Mouse (Mus musculus): Measurements from ENCODE around the gene Kif5c. TPM values are rescaled to one million over a fixed set of nuclear protein-coding genes. Genes with fewer than 3 reads are reported as not detected.

Gene Kif5c
- total RNA-seq, 1 experiment from 2014 or later, result 0.05 TPM

DNA sequence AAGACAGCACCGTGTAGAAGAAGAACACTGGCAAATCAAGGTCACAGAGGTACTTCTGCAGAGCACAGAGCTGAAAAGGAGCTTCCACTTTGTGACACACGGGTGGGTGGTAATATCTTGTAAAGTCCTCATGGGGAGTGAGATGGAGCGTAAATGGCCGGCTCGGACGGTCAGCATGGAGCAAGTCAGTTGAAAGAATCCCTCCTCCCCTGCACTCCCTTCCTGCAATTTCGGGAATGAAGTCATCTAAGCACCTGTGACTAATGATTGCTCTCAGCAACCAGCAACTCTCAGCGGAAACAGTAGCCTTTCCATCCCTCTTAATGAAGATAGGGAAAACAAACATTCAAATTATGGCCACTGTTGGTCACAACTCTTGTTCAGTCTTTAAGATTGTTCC lies 40.9 kb downstream of the Kif5c start:
- no peak for ATAC-seq (replicated peaks; ENCODE audit: low read depth, poor library complexity, severe bottlenecking)

DNA sequence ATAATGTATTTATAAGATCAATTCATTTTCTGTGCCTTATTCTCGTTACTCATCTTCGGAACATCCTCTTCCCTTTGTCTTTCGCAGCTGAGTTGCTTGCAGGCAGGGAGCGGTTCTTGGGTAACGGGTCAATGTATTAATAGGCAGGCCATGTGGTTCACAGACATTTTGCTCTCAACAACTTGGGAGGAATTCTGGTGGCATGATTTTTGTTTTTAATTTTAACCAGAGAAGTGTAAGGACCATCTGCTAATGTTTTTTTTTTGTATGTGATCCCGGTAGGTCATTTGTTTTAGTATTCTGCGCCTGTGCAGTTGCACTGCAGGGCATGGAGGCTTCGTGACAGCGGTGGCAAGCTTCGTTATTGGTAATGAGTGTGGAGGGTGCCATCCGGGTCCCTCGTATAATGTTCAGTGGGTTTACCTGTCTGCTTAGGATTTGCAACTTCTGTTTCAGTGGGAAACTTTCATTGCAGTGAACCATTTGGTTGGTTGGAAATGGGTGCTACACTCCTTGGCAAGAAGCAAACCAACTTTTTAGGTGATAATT lies 41.4 kb downstream of the Kif5c start:
- ATAC-seq (replicated peaks; ENCODE audit: low read depth, poor library complexity, severe bottlenecking), result no peak

DNA sequence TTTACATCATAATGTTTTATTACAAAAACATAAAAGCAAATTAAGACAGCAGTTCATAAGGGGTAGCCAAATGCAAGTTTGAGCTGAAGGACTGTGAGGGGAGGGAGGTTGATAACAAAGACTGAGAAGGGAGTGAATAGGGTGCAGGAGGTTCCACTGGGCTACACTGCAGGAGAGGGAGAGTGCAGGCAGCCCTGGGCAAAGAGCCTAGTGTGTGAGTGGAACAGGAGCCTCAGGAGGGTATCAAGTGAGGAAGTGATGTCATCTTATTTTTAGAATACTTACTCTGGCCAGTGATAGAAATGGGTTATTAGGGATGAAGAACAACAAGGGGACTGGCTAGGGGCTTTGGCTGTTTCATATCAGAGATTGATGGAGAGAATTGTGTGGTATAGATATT lies 42.2 kb downstream of the Kif5c start:
- ATAC-seq (replicated peaks; ENCODE audit: low read depth, poor library complexity, severe bottlenecking), result no peak

DNA sequence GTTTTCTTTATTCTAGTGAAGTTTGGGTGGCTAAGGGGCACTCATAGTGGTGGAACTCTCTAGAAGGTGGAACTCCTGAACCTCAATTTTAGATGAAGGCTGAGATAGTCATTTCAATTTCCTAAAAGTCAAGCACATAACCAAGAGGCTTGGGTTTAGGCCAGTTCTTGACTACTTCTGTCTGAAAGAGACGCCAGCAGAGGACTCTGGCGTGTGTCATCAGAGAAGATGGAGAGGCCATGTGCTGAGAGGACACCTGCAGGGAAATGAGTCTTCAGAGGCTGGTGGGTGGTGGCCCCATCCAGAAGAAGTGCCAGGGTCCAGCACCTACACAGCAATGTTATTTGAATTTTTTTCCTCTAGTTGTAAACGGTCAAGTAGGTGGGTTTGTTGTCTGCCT lies 42.8 kb downstream of the Kif5c start:
- no peak for ATAC-seq (replicated peaks; ENCODE audit: low read depth, poor library complexity, severe bottlenecking)

DNA sequence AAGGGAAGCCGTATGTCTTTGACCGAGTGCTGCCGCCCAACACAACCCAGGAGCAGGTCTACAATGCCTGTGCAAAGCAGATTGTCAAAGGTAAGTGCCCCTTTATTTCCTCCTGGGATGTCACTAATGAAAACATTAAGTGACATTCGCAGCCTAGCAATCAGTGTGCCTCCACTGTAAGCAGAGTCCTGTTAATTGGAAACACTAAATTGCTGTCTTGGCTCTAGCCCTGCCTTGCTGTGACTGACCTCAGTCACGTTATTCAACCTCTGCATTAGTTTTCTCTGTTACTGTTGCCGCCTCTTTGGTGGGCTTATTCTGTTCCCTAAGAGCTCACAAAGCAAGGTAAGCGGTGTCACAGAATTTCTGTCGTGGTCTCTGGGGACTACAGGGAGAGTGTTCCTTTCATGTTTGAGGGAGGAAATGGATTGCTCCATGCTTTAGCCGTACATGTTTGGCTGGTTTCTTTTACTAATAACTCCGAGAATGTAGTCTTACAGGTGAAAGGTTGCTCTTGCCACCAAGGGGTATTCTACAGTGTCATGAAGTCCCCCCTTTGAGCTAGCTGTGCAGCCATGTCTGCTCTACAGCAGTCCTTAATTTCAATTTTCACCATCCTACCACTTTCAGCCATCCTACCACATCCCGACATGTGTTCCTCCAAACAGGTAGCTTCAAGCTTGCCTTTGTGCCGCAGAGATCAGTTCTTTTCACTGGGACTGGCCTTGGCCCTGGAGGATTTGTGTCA lies 52.8 kb downstream of the Kif5c start:
- ATAC-seq (replicated peaks; ENCODE audit: low read depth, poor library complexity, severe bottlenecking), result no peak

DNA sequence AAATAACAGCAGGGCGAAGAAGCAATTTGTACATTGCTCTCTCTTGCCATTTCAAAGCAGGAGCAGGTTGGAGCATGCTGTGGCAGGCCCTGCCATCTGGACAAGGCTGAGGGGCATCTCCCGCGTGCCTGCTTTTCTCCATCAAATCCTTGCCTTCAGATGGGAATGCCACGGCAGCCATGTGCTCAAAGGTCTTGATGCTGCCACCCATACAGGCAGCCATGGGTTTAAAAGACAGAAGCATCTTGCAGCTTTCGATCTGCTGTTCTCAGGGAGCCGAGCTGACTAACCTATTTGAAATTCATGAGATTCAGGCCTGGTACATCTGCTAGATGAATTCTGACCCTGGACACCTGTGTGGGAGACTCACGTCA lies 53.4 kb downstream of the Kif5c start:
- no peak for ATAC-seq (replicated peaks; ENCODE audit: low read depth, poor library complexity, severe bottlenecking)

DNA sequence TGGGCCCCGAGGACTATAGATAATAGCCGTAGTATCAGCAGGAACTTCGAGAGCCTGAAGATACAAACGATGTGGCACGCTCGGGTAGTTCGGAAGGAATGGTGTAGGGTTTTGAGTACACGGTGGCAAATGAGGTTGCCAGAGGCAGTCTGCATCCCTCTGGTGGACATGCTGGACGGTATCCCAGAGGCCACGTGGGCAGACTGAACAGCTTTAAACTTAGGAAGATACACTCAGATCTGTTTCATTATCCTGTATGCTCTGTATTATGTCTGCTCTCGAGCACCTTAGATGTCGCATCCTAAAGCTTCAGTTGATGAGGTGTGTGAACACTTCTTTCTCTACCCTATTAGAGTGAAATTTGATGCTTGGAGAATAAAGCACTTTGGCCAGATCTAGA lies 56.9 kb downstream of the Kif5c start:
- no peak for ATAC-seq (replicated peaks; ENCODE audit: low read depth, poor library complexity, severe bottlenecking)

DNA sequence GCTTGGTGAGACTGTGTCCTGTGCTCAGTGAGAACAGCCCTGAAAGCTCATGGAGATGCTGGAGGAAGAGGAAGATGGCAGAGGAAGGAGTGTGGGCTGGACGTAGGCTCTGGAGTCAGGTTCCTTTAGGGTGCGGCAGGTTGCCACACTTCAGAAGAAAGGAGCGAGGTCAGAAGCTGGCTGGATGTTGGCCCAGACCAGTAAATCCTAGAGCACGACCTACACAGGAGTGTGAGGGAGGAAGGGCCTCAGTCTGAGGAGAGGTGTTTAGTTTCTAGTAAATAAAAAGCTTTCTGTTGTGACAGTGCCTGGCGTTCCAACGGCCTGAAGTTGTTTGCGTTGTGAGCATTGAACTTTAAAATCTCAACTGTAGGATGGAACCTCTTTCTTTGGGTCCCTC lies 59.3 kb downstream of the Kif5c start:
- no peak for ATAC-seq (replicated peaks; ENCODE audit: low read depth, poor library complexity, severe bottlenecking)

DNA sequence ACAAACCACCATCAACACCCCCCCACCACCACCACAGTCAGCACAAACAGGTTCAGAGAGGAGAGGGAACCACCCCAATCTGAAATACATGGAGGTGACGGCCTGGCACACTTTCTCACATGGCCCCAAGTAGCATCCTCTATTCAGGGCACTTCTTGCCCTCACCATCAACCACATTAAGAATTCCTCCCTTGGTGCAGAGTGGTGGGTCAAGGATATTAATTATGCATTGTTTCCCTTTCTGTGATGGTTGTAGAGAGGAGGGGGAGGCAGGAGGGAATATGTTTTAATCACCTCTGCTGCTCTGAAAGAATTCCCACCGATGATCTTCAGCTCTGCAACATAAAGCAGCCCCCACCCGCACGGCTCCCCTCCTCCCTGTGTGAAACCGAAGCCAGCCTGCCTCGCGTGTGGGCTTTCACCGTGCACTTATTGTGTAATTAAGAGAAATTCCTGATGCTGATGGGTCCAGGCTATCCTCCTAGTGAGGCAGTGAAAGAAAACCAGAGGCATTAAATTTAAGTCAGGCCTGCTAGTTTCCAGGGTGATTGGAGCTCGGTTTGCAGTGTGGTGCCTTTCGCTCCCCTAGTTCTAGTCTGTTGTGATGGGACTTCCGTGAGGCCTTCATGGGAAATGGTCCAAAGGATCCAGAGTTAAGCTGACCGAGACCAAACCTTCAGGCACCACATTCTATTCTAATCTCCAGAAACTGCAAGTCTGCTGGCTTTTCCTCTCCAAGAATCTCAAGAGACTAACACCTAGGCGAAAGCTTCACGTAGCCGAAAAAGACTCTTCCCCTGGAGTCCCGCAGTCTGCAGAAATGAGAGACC lies 60.3 kb downstream of the Kif5c start:
- ATAC-seq (replicated peaks; ENCODE audit: low read depth, poor library complexity, severe bottlenecking), result no peak

DNA sequence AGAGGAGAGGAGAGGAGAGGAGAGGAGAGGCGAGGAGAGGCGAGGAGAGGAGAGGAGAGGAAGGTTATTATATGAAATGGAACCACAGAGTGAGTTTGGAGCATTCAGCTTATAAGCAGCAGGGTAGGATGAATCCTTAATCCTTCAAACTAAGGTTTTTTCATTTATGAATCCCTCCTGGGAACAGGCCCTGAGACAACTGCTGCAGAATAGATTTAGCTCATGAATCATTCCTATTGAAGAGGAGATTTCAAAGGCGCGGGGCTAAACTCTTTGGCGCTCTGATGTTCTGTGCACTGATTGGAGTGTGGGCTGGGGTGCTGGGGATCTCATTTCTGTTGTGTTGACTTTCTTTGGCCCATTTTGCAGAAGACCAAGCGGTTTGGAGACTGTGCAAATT lies 63.7 kb downstream of the Kif5c start:
- ATAC-seq (replicated peaks; ENCODE audit: low read depth, poor library complexity, severe bottlenecking), result no peak

DNA sequence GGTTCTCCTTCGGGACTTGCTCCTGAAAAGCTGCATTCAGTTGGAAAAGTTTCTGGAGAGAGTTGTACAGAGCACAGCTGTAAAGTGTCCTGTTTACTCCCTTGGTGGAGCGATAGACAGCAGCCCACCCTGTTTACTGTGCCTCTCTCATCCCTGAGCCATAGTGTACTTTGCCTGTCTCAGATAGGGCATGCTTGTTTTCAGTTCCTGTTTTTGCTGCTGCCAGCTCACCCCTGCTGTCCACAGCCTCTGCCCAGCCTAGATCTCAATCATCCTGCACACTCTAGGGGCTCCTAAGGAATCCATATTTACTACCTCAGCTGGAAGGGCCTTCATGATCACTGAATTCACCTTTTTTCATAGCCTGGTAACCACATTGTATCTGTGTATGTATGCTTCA lies 65.7 kb downstream of the Kif5c start:
- ATAC-seq (replicated peaks; ENCODE audit: low read depth, poor library complexity, severe bottlenecking), result peak; percentile 83

DNA sequence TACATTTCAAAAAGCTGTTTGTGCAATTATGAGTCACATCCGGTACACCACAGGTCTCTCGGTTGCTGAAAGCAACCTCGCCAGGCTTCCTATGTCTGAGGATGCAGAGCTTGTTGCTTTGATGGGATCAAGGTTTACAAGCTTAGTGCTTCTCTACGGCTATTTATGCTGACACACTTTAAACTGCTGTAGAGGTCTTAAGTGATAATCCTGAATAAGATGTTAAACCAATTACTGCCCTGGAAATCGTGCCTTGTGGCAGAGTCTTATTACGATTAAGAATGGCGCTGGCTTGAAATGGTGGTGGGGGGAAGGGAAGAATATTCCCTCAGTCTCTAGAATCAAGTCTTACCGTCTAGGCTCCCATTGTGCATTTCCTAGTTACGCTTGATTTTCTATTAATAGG lies 71.3 kb downstream of the Kif5c start:
- no peak for ATAC-seq (replicated peaks; ENCODE audit: low read depth, poor library complexity, severe bottlenecking)

DNA sequence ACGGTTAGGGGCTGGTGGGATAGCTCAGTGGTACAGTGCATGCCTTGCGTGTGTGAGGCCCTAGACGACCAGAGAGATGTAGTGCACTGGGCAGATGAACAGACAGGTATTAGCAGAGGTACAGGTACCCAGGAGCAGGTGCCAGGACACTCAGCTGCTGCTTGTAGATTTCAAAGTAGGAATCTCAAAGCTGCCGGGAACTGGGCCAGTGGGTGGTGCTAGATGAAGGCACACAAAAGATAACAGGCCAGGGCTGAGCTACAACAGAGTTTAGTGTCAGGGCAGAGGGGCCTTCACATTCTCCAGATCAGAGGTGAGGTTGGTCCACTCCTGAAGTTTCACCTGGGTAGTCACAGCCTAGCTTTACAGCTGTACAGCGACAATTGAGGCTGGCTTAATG lies 72.3 kb downstream of the Kif5c start:
- no peak for ATAC-seq (replicated peaks; ENCODE audit: low read depth, poor library complexity, severe bottlenecking)

DNA sequence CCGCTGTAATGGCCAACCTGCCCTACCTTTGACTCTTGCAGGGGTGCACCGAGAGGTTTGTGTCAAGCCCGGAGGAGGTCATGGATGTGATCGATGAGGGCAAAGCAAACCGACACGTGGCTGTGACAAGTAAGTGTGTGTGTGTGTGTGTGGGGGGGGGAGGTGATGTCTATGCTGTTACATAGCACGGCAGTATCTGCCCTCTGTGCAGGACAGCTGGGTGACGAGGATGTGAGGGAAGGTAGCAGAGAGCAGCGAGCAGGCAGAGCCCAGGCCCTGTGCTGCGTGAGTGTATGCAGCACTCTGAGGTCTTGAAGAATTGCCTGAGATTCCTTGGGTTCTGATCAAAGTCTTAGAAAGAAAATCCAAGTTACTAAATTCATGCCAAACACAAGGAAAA lies 75.6 kb downstream of the Kif5c start:
- no peak for ATAC-seq (replicated peaks; ENCODE audit: low read depth, poor library complexity, severe bottlenecking)

DNA sequence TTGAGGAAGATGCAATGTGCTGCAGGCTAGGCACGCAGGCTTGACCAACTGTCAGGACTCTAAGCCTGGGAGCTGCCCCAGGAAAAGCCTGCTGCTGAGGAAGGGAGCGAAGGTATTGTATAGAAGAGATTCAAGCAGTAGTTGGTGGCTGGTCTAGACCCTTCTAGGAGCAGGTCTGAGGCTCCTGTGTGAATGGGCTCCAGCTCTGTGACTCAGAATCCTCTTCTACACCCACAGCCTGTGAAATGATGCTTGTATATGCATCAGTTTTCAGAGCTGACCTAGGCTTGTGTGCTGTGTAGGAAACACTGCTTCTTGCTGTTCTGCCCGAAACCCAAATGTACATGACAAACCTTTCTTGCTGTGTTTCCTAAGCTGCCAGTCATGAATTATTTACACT lies 76.4 kb downstream of the Kif5c start:
- no peak for ATAC-seq (replicated peaks; ENCODE audit: low read depth, poor library complexity, severe bottlenecking)

DNA sequence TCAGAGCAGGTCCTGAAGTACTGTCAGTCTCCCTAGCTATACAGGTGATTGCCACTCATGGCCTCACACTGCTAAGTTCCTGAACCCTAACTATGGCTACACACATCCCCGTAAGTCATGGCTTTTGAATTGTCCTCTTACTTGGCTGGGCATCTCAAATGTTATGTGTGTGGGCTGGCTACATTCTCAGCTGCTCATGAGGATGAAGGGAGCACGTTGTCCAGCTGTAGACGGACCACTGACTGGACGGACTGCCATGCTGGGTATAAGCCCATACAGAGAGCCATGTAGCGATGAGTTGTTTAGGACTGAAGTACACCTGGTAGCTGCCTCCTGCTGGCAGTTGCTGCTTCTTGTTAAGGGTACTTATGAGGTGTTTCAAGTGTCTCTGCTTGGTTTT lies 79.8 kb downstream of the Kif5c start:
- no peak for ATAC-seq (replicated peaks; ENCODE audit: low read depth, poor library complexity, severe bottlenecking)

DNA sequence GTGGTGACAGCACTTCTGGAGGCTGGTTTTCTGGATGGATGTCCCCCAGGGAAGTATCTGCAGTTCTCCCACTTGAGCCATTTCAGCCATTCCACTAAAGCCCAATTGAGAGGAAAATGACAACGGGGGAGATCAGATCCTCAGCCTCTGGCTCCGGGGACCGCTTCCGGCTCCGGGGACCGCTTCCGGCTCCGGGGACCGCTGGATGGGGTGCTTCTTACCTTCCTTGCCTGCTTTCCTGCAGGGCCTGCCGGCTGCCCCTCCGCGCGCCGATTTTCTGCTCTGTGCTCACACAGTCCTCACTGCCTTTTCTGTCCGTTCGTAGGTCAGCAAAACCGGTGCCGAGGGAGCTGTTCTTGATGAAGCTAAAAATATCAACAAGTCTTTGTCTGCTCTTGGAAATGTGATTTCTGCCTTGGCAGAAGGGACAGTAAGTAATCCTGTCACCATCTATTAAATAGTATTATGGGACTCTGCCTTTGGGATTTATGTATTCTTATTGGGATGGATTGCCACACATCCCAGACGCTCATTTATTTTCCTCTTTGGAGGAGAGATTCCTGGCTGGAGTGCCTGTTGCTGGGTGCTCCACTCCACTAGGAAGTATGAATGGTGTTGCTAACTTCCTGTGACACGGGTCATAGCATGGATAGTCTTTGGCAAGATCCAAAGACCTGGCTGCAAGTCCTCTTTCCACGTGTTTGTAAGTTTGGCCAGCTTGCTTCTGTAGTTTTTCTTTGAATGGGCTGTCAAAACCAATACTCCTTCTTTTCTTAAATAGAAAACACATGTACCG lies 81.3 kb downstream of the Kif5c start:
- ATAC-seq (replicated peaks; ENCODE audit: low read depth, poor library complexity, severe bottlenecking), result no peak

DNA sequence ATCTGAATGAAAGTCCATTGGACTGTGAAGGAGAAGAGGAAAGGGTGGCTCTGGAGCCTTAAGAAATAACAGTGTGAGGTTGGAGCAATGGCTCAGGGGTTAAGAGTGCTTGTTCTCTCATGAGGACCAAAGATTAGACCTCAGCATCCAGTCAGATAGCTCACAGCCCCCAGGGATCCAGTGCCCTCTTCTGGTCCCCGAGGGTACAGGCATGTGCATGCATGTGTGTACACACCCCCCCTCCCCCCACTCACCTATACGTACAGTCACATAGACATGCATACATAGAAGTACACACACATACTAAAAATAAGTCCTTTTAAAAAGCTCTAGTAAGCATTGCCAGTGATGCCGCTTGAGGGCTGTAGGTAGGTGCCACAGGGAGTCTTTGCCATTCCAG lies 91.1 kb downstream of the Kif5c start:
- ATAC-seq (replicated peaks; ENCODE audit: low read depth, poor library complexity, severe bottlenecking), result peak; percentile 52; the same call in 1 of the 2 replicates

DNA sequence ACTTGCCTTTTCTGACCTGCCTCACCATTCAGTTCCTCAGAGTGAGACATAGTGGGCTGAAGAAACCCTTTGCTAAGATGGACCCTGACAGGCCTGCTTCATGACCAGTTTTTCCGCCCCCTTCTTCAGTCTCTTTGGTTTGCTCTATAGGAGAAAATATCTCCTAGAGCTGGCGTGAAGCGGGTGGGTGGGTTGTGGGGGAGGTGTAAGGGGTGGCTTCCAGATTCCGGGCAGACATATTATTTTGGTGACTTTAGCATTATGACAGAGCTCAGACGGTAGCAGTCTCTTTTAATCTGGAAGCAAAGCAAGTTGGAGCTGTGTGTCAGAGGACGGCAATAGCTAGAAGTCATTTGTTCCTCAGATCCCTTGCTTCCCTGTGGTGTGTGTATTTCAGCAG lies 92.6 kb downstream of the Kif5c start:
- no peak for ATAC-seq (replicated peaks; ENCODE audit: low read depth, poor library complexity, severe bottlenecking)

DNA sequence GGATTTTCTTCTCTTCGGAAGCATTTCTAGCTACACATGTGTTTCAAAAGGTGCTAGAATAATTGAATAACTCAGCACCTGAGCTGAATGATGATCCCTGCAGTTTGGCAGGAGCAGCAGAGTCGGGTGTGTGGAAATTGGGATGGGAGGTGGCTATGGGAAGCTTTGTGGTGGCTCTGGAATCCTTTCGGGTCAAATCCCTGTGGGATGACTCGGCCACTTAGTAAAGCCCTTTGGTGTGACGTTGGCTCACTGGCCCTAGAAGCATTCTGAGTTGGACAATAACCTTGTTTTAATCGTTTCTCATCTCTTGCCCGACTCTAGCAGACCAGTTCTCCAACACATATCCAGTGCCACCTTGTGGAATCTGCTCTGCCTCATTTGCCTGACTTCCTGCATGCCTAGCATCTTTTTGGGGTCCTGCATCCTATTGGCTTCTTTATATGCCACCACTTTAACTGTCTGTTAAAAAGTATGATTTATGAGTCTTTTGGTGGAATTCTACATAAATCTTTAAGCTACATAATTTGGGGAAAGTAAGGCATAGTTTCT lies 93.3 kb downstream of the Kif5c start:
- ATAC-seq (replicated peaks; ENCODE audit: low read depth, poor library complexity, severe bottlenecking), result no peak

Data from common myeloid progenitor, adult 5-6 weeks (primary cell).